Mouse (Mus musculus): ENCODE data around the gene Hist1h2bm. TPM values are rescaled to one million over a fixed set of nuclear protein-coding genes. Genes with fewer than 3 reads are reported as not detected.

The Hist1h2bm gene
- polyA plus RNA-seq, 1 experiment from 2014 or later = 7.9 TPM

Small RNAs within 50 kb of the gene (microRNA-seq; reads per million reads assigned to microRNA genes)
- gene Gm44357 (not detected), gene Gm44367 (0.88 reads per million), gene Gm44454 (0.88 reads per million)

Other genes with a start within 250 kb of the Hist1h2bm start
- gene Zkscan4, start 243.1 kb upstream of the Hist1h2bm start, polyA plus RNA-seq (2016; fragmentation: Nextera tagmentation; extraction: Ambion mirVana) = 2.5 and 3.3 TPM in 2 replicates
- not detected in 2 replicates for gene Gm10065, start 242.6 kb upstream of the Hist1h2bm start, polyA plus RNA-seq (2016; fragmentation: Nextera tagmentation; extraction: Ambion mirVana)
- 0.20 and 0.28 TPM in 2 replicates for gene AK157302, start 226.8 kb upstream of the Hist1h2bm start, polyA plus RNA-seq (2016; fragmentation: Nextera tagmentation; extraction: Ambion mirVana)
- 3.6 and 5.0 TPM in 2 replicates for gene Gm11273, start 220.6 kb upstream of the Hist1h2bm start, polyA plus RNA-seq (2016; fragmentation: Nextera tagmentation; extraction: Ambion mirVana)
- gene Zkscan8, start 190.9 kb upstream of the Hist1h2bm start, polyA plus RNA-seq (2016; fragmentation: Nextera tagmentation; extraction: Ambion mirVana) = 6.8 and 9.6 TPM in 2 replicates
- 0.06 TPM in 1 of 2 replicates, not detected in the other for gene Olfr1366, start 179.2 kb upstream of the Hist1h2bm start, polyA plus RNA-seq (2016; fragmentation: Nextera tagmentation; extraction: Ambion mirVana)
- gene Olfr1535, start 162.2 kb upstream of the Hist1h2bm start, polyA plus RNA-seq (2016; fragmentation: Nextera tagmentation; extraction: Ambion mirVana) = not detected in 2 replicates
- gene Olfr1364, start 140.3 kb upstream of the Hist1h2bm start, polyA plus RNA-seq (2016; fragmentation: Nextera tagmentation; extraction: Ambion mirVana) = not detected in 2 replicates
- not detected in 2 replicates for gene Olfr1362, start 108.0 kb upstream of the Hist1h2bm start, polyA plus RNA-seq (2016; fragmentation: Nextera tagmentation; extraction: Ambion mirVana)
- gene Olfr11, start 79.5 kb upstream of the Hist1h2bm start, polyA plus RNA-seq (2016; fragmentation: Nextera tagmentation; extraction: Ambion mirVana) = not detected in 2 replicates
- gene Olfr1361, start 58.7 kb upstream of the Hist1h2bm start, polyA plus RNA-seq (2016; fragmentation: Nextera tagmentation; extraction: Ambion mirVana) = not detected in 2 replicates
- gene Olfr1360, start 44.6 kb upstream of the Hist1h2bm start, polyA plus RNA-seq (2016; fragmentation: Nextera tagmentation; extraction: Ambion mirVana) = not detected in 2 replicates
- not detected in 2 replicates for gene Olfr1359, start 23.9 kb upstream of the Hist1h2bm start, polyA plus RNA-seq (2016; fragmentation: Nextera tagmentation; extraction: Ambion mirVana)
- 1.7 and 2.0 TPM in 2 replicates for gene Hist1h2bl, start 5.9 kb upstream of the Hist1h2bm start, polyA plus RNA-seq (2016; fragmentation: Nextera tagmentation; extraction: Ambion mirVana)
- gene Hist1h2ai, start 5.6 kb upstream of the Hist1h2bm start, polyA plus RNA-seq (2016; fragmentation: Nextera tagmentation; extraction: Ambion mirVana) = 19.5 and 28.4 TPM in 2 replicates
- gene Hist1h3h, start 4.4 kb upstream of the Hist1h2bm start, polyA plus RNA-seq (2016; fragmentation: Nextera tagmentation; extraction: Ambion mirVana) = 8.0 and 10.2 TPM in 2 replicates
- gene Hist1h4j, start 13.0 kb downstream of the Hist1h2bm start, polyA plus RNA-seq (2016; fragmentation: Nextera tagmentation; extraction: Ambion mirVana) = 0.92 and 1.6 TPM in 2 replicates
- 4.9 TPM in 1 of 2 replicates, not detected in the other for gene Hist1h4k, start 28.5 kb downstream of the Hist1h2bm start, polyA plus RNA-seq (2016; fragmentation: Nextera tagmentation; extraction: Ambion mirVana)
- gene Hist1h2ak, start 31.8 kb downstream of the Hist1h2bm start, polyA plus RNA-seq (2016; fragmentation: Nextera tagmentation; extraction: Ambion mirVana) = 14.3 and 19.6 TPM in 2 replicates
- gene Hist1h2bn, start 32.1 kb downstream of the Hist1h2bm start, polyA plus RNA-seq (2016; fragmentation: Nextera tagmentation; extraction: Ambion mirVana) = 1.4 and 3.8 TPM in 2 replicates
- gene Hist1h1b, start 58.6 kb downstream of the Hist1h2bm start, polyA plus RNA-seq (2016; fragmentation: Nextera tagmentation; extraction: Ambion mirVana) = 33.1 and 40.9 TPM in 2 replicates
- gene Hist1h3i, start 61.3 kb downstream of the Hist1h2bm start, polyA plus RNA-seq (2016; fragmentation: Nextera tagmentation; extraction: Ambion mirVana) = 131 and 133 TPM in 2 replicates
- 5.4 and 9.9 TPM in 2 replicates for gene Hist1h2an, start 65.2 kb downstream of the Hist1h2bm start, polyA plus RNA-seq (2016; fragmentation: Nextera tagmentation; extraction: Ambion mirVana)
- 3.4 and 5.5 TPM in 2 replicates for gene Hist1h2bp, start 65.4 kb downstream of the Hist1h2bm start, polyA plus RNA-seq (2016; fragmentation: Nextera tagmentation; extraction: Ambion mirVana)
- gene Hist1h2bq, start 88.2 kb downstream of the Hist1h2bm start, polyA plus RNA-seq (2016; fragmentation: Nextera tagmentation; extraction: Ambion mirVana) = 17.9 and 22.1 TPM in 2 replicates
- gene Hist1h2ao, start 88.4 kb downstream of the Hist1h2bm start, polyA plus RNA-seq (2016; fragmentation: Nextera tagmentation; extraction: Ambion mirVana) = 2.0 and 2.1 TPM in 2 replicates
- gene Hist1h4m, start 89.7 kb downstream of the Hist1h2bm start, polyA plus RNA-seq (2016; fragmentation: Nextera tagmentation; extraction: Ambion mirVana) = not detected in 2 replicates
- 10.5 and 11.5 TPM in 2 replicates for gene Hist1h4n, start 110.2 kb downstream of the Hist1h2bm start, polyA plus RNA-seq (2016; fragmentation: Nextera tagmentation; extraction: Ambion mirVana)
- gene Hist1h2ap, start 111.5 kb downstream of the Hist1h2bm start, polyA plus RNA-seq (2016; fragmentation: Nextera tagmentation; extraction: Ambion mirVana) = 6,450 and 6,557 TPM in 2 replicates
- gene Hist1h2br, start 111.7 kb downstream of the Hist1h2bm start, polyA plus RNA-seq (2016; fragmentation: Nextera tagmentation; extraction: Ambion mirVana) = 19.4 and 23.0 TPM in 2 replicates
- gene Zfp184, start 223.1 kb downstream of the Hist1h2bm start, polyA plus RNA-seq (2016; fragmentation: Nextera tagmentation; extraction: Ambion mirVana) = 22.4 and 27.0 TPM in 2 replicates

Data from limb, embryonic 10.5 days (tissue).